Mouse (Mus musculus) testis, adult 2 months (tissue): ENCODE data around the gene Fgf6.

Source experiments
- CTCF ChIP-seq: fragments of 200-500 bp; IDR thresholded peaks from 2 replicates; pipeline ENCODE4 v1.5.1; 2012; ENCODE audit warnings: low read depth, mild to moderate bottlenecking, inconsistent platforms, low read length, moderate library complexity; ENCODE audit not compliant: control insufficient read depth, insufficient read depth, insufficient replicate concordance
- POLR2A ChIP-seq: fragments of 200-500 bp; IDR thresholded peaks from 2 replicates; pipeline ENCODE4 v1.6.1; 2012; ENCODE audit warnings: low read depth, mild to moderate bottlenecking, inconsistent platforms, low read length, moderate library complexity; ENCODE audit not compliant: control insufficient read depth

DNA sequence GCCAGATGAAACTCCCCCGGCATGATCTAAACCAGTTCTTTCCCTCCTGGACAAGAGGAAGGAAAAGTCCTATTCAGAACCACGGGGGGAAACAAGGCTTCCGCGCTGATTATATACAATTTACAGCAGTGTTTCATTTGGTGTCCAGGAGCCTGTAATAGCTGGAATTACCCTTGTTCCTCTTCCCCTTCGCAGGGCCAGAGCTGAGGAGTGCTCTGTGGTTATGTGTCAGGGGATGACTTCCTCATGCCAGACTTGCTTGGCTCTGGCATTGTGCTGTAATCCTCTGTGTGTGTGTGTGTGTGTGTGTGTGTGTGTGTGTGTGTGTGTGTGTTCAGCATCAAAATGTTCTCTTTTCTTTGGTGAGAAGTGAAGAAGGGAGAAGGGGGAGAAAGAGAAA is 19.0 kb upstream of the Fgf6 start:
- TF ChIP-seq CTCF: no peak
- TF ChIP-seq POLR2A: no peak
